ENCODE assay signal across 7 mouse cellular contexts in genomic region chr1:58652480-58653403, GRCm38 (mm10). TPM values are rescaled to one million over a fixed set of nuclear protein-coding genes. Genes with fewer than 3 reads are reported as not detected.
DNase-seq lines count a peak whose midpoint lies in the region; ATAC-seq and TF ChIP-seq lines count a peak whose summit lies in the region.

No protein-coding gene starts in this region.

- peak overlapping the region; percentile 85 for H3K27ac ChIP-seq in embryonic facial prominence, embryonic 10.5 days (replicated peaks)
- H3K27ac ChIP-seq in limb, embryonic 13.5 days, result no peak overlapping the region
- no peak overlapping the region for H3K27ac ChIP-seq in midbrain, embryonic 15.5 days
- H3K27ac ChIP-seq in spleen, adult 2 months (ENCODE audit: insufficient read depth, low read length), result peak overlapping the region; percentile 99

- no peak for TF ChIP-seq CTCF in spleen, adult 2 months (IDR thresholded peaks at IDR 0.05; ENCODE audit: extremely low read depth, insufficient read depth, insufficient read length, insufficient replicate concordance)

- 0 out of 2 replicates have a peak, but pooled peaks cover 9% of the 10 kb centered on the region for H3K27me3 ChIP-seq in embryonic facial prominence, embryonic 10.5 days (replicated peaks; ENCODE audit: low read depth, poor library complexity, severe bottlenecking)
- no peaks in the 10 kb centered on the region for H3K27me3 ChIP-seq in limb, embryonic 13.5 days
- no peaks in the 10 kb centered on the region for H3K27me3 ChIP-seq in midbrain, embryonic 15.5 days (replicated peaks)
- no peaks in the 10 kb centered on the region for H3K27me3 ChIP-seq in spleen, adult 2 months (ENCODE audit: control insufficient read depth, insufficient read depth, low read length)

- ATAC-seq in granulocyte monocyte progenitor cell, adult 5-6 weeks (replicated peaks; ENCODE audit: poor library complexity, severe bottlenecking), result peak; percentile 86
- ATAC-seq in limb, embryonic 13.5 days (ENCODE audit: low FRiP score, low read depth), result peak; percentile 67
- peak; percentile 92 for ATAC-seq in midbrain, embryonic 15.5 days (replicated peaks)

- peak; percentile 60 for TF ChIP-seq POLR2A in spleen, adult 2 months (IDR thresholded peaks at IDR 0.05; ENCODE audit: low read depth, low read length)

- H3K4me1 ChIP-seq in embryonic facial prominence, embryonic 10.5 days, result peaks cover 5% of the 10 kb centered on the region; the same call in 1 of the 2 replicates
- H3K4me1 ChIP-seq in limb, embryonic 13.5 days, result no peaks in the 10 kb centered on the region
- H3K4me1 ChIP-seq in midbrain, embryonic 15.5 days, result peaks cover 4% of the 10 kb centered on the region; the same call in 1 of the 2 replicates
- no peaks in the 10 kb centered on the region; the same call in none of the 2 replicates for H3K4me1 ChIP-seq in spleen, adult 2 months (ENCODE audit: control insufficient read depth, insufficient read depth, insufficient read length)

- 2% methylated on average over 37 of the region's 37 CpGs for WGBS in embryonic facial prominence, embryonic 10.5 days
- WGBS in limb, embryonic 13.5 days, result 2% methylated on average over 37 of the region's 37 CpGs
- whole genome bisulfite sequencing in midbrain, embryonic 15.5 days, result 2% methylated on average over 37 of the region's 37 CpGs
- under 1% methylated on average over 37 of the region's 37 CpGs for WGBS in spleen, adult 2 months

- no peaks in the 10 kb centered on the region for H3K36me3 ChIP-seq in embryonic facial prominence, embryonic 10.5 days (replicated peaks)
- no peaks in the 10 kb centered on the region for H3K36me3 ChIP-seq in limb, embryonic 13.5 days
- no peaks in the 10 kb centered on the region for H3K36me3 ChIP-seq in midbrain, embryonic 15.5 days (replicated peaks)
- peaks cover 1% of the 10 kb centered on the region; the same call in 1 of the 2 replicates for H3K36me3 ChIP-seq in spleen, adult 2 months (ENCODE audit: control insufficient read depth, insufficient read depth, low read length)

- no peaks in the 10 kb centered on the region for H3K9me3 ChIP-seq in embryonic facial prominence, embryonic 10.5 days
- H3K9me3 ChIP-seq in limb, embryonic 13.5 days, result no peaks in the 10 kb centered on the region
- H3K9me3 ChIP-seq in midbrain, embryonic 15.5 days, result no peaks in the 10 kb centered on the region

- peak overlapping the region; percentile 68 for H3K4me3 ChIP-seq in embryonic facial prominence, embryonic 10.5 days
- peak overlapping the region; percentile 63 for H3K4me3 ChIP-seq in limb, embryonic 13.5 days
- H3K4me3 ChIP-seq in midbrain, embryonic 15.5 days, result peak overlapping the region; percentile 64
- H3K4me3 ChIP-seq in spleen, adult 2 months (ENCODE audit: extremely low read depth, insufficient read depth, insufficient read length), result peak overlapping the region; percentile 99

- peak; percentile 80 for DNase-seq in adrenal gland, postnatal 14 days
- peak; percentile 70 for DNase-seq in embryonic facial prominence, embryonic 10.5 days (ENCODE audit: low spot score)
- peak; percentile 64 for DNase-seq in kidney, adult 11 months
- DNase-seq in spleen, adult 2 months (ENCODE audit: low read depth in 1 of 2, low spot score in 2 of 2), result peak; percentile 55 to 61

- peak overlapping the region; percentile 82 for H3K9ac ChIP-seq in limb, embryonic 13.5 days
- H3K9ac ChIP-seq in midbrain, embryonic 15.5 days, result peak overlapping the region; percentile 67

- H3K4me2 ChIP-seq in limb, embryonic 13.5 days (replicated peaks), result peak overlapping the region; percentile 73
- H3K4me2 ChIP-seq in midbrain, embryonic 15.5 days, result peak overlapping the region; percentile 92

RNA-seq across cellular contexts. Expression of gene Als2cr12, which starts 43.0 kb away (rescaled TPM):
- total RNA-seq in adrenal gland, postnatal 14 days (2021), result 7.9 and 9.4 TPM in 2 replicates
- not detected in 2 replicates for polyA plus RNA-seq in embryonic facial prominence, embryonic 10.5 days (2016; fragmentation: Nextera tagmentation; extraction: Ambion mirVana)
- not detected in 2 replicates for total RNA-seq in granulocyte monocyte progenitor cell, adult 5-6 weeks (2014; fragmentation: Nextera tagmentation)
- not detected in 2 replicates for total RNA-seq in granulocyte monocyte progenitor cell, adult 5-6 weeks (2017)
- polyA plus RNA-seq in limb, embryonic 13.5 days (2015; fragmentation: Nextera tagmentation; extraction: Ambion mirVana), result not detected in 2 replicates
- polyA plus RNA-seq in midbrain, embryonic 15.5 days (2015; fragmentation: Nextera tagmentation; extraction: Ambion mirVana), result not detected in 2 replicates
- polyA plus RNA-seq in spleen, adult 2 months (2012; rRNA removed), result 0.15 TPM in 1 of 2 replicates, not detected in the other

RNA-seq across cellular contexts. Expression of gene Cflar, which starts 58.6 kb away (rescaled TPM):
- 110 and 121 TPM in 2 replicates for total RNA-seq in adrenal gland, postnatal 14 days (2021)
- 27.3 and 29.7 TPM in 2 replicates for polyA plus RNA-seq in embryonic facial prominence, embryonic 10.5 days (2016; fragmentation: Nextera tagmentation; extraction: Ambion mirVana)
- 81.6 and 114 TPM in 2 replicates for total RNA-seq in granulocyte monocyte progenitor cell, adult 5-6 weeks (2014; fragmentation: Nextera tagmentation)
- 95.6 and 100 TPM in 2 replicates for total RNA-seq in granulocyte monocyte progenitor cell, adult 5-6 weeks (2017)
- 35.3 and 35.6 TPM in 2 replicates for polyA plus RNA-seq in limb, embryonic 13.5 days (2015; fragmentation: Nextera tagmentation; extraction: Ambion mirVana)
- polyA plus RNA-seq in midbrain, embryonic 15.5 days (2015; fragmentation: Nextera tagmentation; extraction: Ambion mirVana), result 15.3 and 16.1 TPM in 2 replicates
- 28.2 and 33.2 TPM in 2 replicates for polyA plus RNA-seq in spleen, adult 2 months (2012; rRNA removed)

Comparison
In these comparisons a context has a peak if more than half of its experiments do, and no peak if none do; other contexts are left out.
1. H3K27ac ChIP-seq: peak in embryonic facial prominence, embryonic 10.5 days (single experiment) and spleen, adult 2 months (single experiment); none in limb, embryonic 13.5 days (single experiment) and midbrain, embryonic 15.5 days (single experiment).
2. Peak in every context shown above with its lines, with median percentiles within 50 percentile points of each other: DNase-seq, H3K4me3 ChIP-seq and ATAC-seq.